Mouse (Mus musculus) B cell, adult 2 months (primary cell): ENCODE data around the gene Ift22.
"Not testable (repeated sequence)": the region's sequence is repeated elsewhere in the genome, so short reads cannot be mapped to it uniquely, and the experiment has no call there.

Source experiments
- DNase-seq, 2 experiments: peaks; one replicate each; pipeline ENCODE4 v3.0.0; 2022

Ift22 gene

GRCm38 (mm10) chr5:136907587-136907986 is 363 bp upstream of the Ift22 start:
- DNase-seq: no peak

DNA sequence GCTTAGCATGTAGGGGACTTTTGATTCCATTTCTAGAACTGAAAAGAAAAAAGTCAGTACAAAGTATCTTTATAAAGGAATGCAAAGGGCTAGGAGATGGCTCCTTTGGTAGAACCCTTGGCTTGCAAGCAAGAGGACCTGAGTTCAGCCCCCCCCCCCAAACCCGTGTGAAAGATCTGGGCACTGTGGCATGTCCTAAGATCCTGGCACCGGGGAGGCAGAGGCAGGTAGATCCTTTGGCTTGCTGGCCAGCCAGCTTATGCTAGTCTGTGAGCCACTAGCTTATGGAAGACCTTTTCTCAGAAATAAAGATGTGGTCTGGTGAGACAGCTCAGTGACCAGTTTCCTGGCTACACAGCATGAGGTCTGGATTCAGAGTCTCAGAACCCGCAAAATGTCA is 6.2 kb downstream of the Ift22 start:
- no peak for DNase-seq

DNA sequence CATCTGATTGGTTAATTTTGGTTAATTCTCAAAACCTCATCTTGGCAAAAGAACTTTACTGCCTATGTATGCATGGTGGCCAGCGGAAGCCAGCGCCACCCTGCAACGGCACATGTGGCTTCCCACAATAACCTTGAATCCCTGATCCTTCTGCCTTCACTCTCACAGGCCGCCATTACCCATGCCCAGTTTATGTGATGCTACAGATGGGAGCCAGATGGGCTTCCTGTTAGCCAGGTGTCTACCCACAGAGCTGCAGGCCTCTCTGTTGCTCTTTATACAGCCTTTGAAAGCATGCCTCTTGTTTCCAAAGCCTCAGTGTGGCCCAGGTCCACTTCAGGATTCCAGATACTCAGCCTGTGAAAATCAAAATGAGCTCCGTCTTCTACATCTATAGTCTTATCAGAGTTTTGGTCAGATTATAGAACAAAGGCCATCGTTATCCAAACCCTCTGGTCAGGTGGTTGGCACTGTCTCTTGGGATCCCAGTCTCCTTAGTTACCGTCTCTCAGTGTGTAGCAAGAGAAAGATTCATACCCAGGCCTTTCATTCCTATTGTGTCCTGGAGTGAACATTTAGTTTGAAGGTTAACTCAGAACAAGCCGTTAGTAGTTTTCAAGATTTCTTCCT is 9.8 kb downstream of the Ift22 start:
- DNase-seq: no peak

GRCm38 (mm10) chr5:136918655-136919472 is 10.9 kb downstream of the Ift22 start:
- DNase-seq: peak; percentile 72 to 76

- peak in 1 of 2 experiments; percentile 11 for DNase-seq
Observed at GRCm38 (mm10) chr5:136919546-136920301, 11.8 kb downstream of the Ift22 start.

DNA sequence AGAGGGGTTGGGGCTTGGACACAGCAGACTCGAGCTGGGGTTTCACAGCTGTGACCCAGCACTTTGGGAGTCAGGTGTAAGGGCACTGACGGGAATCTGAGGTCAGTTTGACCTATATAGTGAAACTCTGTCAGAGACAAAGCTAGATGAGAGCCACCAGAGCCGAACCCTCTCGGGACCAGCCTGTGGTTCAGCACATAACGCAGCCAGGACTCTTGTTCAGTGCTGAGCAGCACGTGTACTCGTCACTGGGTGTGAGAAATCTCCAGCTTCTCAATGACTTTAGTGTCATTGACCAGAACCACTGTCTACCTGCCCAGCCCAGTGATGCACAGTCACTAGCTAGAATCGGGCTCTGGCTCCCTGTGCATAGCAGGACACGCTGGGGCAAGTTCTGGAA is 14.9 kb downstream of the Ift22 start:
- no peak for DNase-seq

- no peak for DNase-seq
Observed at GRCm38 (mm10) chr5:136923751-136924478, 16.0 kb downstream of the Ift22 start.

- DNase-seq: peak; percentile 82 to 83
Observed at GRCm38 (mm10) chr5:136929073-136929472, 21.1 kb downstream of the Ift22 start.

DNA sequence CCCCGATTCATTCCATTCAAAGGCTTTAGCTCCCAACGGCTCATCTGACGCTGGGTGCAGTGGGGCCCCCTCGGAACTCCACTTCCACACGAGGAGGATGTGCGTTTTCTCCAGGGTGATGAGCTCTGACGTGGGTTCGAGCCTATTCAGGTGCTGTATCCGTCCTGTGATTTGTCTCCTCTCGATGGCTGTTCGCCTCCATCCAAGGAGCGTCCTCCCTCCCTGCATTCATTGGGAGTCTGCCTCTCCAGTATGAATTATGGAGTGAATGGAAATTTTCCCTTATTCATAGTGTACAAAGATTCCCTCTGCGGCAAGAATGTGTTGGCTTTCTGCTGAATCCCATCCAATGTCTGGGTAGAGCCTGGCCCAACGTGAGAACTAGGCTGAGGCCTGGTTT is 23.9 kb downstream of the Ift22 start:
- no peak for DNase-seq

DNA sequence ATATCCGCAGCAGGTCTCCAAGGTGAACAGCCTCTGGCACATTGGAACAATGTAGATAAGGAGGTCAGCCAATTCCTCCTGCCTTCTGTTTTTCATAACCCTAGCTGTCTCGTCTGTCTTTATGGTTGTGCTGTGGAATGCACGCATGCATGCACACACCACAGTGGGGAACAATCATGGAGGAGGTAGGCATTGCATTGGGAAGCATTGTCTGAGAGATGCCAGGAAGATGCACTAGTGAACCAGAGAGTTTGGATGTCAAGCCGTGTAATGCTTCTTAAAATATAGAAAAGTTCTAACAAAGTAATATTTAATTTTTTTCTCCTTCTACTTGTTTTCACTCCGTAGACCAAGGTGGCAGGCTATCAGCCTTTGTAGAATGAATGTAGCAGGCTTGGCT is 25.0 kb downstream of the Ift22 start:
- no peak for DNase-seq

- no peak for DNase-seq
Observed at GRCm38 (mm10) chr5:136933930-136934329, 26.0 kb downstream of the Ift22 start.

DNA sequence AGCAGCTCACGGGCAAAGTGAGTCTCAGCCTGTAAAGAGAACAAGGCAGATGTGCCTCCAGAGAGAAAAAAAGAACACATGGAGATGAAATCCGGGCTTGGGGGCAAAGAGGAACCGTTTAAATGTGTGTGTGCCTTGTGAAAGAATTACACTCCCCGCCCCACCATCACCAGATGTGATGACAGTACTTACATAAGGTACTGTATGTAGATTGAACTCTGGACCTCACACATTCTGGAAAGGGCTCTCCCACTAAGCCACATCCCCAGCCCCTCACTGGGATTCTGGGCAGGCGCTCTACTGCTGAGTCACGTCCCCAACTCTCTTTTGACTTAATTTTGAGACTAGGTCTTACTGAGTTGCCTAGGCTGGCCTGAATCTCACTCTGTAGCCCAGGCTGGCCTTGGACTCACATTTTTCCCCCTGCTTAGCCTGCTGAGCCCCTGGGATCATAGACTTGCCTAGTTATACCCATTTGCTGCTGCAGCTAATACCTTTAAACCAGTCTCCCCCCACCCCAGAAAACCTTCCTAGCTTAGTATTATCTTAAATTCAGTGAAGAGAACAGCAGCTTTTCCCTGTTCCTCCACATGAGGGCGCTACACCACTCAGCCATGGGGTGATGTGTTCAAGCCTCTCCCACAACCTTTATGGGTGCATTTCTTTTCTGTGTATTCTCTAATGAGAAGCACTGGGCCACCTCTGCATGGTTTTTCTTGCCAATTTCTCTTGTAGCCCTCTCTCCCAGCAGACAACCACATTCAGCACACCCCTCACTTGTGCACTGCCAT is 28.1 kb downstream of the Ift22 start:
- peak; percentile 55 to 58 for DNase-seq

DNA sequence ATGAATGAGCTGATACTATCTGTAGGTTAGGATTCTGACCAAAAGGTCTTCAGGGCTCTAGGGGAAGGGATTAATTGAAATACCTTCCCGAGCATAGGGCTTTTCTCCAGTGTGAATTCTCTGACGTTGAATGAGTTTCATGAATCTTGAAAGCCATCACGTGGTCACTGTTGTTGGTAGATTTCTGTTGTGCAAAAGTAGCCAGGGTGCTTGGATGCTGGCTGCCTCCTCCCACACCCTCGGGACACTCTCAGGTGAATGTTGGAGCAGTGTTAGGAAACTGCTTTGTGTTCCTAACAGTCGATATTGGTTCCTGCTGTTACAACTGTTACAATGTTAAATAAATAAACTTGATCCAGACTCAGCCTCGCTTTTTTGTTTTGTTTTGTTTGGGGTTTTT is 28.8 kb downstream of the Ift22 start:
- DNase-seq: no peak

GRCm38 (mm10) chr5:136937621-136938020 is 29.7 kb downstream of the Ift22 start:
- DNase-seq: no peak

DNA sequence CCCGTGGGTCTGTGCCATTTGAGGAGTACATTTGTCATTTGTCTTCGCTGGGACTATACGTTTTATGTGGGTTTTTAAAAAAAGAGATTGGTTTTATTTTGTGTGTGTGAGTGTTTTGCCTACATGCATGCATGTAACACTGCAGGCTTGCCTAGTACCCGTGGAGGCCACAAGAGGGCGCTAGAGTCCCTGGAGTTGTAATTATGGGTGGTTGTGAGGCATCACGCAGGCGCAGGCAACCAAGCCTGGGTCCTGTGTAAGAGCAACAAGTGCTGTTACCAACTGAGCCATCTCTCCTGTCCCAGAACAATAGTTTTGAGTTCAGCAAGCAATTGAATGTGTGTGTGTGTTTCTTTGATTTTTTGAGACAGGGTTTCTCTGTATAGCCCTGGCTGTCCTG is 31.3 kb downstream of the Ift22 start:
- peak; percentile 67 to 70 for DNase-seq

- not testable (repeated sequence) for DNase-seq
Observed at GRCm38 (mm10) chr5:136940029-136940428, 32.1 kb downstream of the Ift22 start.

DNA sequence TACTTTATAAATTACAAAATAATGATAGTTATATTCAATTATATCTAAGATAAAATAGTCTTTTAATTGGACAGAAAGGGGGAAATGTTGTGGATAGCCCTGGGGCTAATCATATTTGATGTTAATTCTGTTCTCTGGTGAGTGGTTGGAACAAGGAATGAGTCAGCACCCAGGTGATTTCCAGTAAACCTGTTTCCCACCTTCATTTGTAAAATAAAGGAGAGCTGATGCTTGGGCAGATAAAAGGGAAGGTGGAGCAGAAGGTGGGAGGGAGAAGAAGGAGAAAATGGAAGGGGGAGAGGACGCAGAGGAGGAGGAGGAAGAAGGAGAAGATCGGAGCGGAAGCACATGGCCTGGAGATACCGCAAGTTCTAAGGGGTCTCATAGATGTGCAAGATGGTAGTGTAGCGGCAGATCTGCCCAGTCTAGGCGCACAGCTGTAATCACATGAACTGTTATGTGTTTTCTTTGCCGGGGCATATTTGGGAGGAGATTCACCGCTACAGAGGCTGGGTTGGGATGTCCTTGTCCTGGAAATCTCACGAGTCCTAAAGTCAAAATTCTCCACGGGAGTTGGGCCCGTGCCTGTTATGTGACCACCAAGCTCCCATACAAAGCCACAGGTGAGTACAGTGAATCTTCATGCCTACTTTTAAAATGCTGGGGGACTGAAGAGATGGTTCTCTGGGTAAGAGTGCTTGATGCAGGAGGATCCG is 33.1 kb downstream of the Ift22 start:
- no peak for DNase-seq

DNA sequence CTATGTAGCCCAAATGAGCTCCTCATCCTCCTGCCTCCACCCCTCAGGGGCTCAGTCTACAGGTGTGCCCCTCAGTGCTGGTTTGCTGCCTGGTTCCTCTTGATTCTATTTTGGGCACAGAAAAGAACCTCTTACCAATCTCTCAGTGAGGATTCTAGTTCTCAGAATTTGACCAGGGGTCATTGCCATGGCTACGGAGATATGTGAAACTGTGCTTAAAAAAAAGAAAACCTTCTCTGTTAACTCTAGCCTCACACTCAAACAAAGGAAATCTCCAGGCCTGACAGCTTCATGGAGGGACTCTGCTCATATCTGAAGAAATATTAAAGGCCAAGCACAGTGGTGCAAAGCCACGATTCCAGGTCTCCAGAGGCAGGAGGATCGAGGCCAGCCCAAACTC is 34.8 kb downstream of the Ift22 start:
- no peak for DNase-seq

- no peak for DNase-seq
Observed at GRCm38 (mm10) chr5:136943382-136943781, 35.4 kb downstream of the Ift22 start.

GRCm38 (mm10) chr5:136945084-136945483 is 37.1 kb downstream of the Ift22 start:
- no peak for DNase-seq

DNA sequence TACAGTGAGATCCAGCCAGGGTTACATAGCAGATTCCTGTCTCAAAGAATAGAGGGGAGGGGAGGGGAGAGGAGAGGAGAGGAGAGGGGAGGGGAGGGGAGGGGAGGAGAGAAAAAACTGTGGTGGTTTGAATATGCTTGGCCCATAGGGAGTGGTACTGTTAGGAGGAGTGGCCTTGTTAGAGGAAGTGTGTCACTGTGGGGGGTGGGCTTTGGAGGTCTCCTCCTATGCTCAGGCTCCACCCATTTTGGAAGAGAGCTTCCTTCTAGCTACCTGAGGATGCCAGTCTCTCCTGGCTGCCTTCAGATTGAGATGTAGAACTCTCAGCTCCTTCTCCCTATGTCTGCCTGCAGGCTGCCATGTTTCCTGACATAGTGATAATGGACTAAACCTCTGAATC is 39.9 kb downstream of the Ift22 start:
- DNase-seq: no peak
